Mouse (Mus musculus): Measurements from ENCODE around the gene Pttg1.

Pttg1 gene

GRCm38 (mm10) chr11:43425824-43426413, at the start of gene Pttg1:
Gene Pttg1, minus strand, starts transcription at chr11:43426251.
- DNase-seq, result peak; percentile 90 to 91

- peak; percentile 42 to 46 for DNase-seq
Observed at GRCm38 (mm10) chr11:43474225-43474774, 48.2 kb upstream of the Pttg1 start, which contains the start of gene C1qtnf2. Gene C1qtnf2, plus strand, starts transcription at chr11:43474276.

- no peak for DNase-seq
Observed at GRCm38 (mm10) chr11:43473635-43474224, 47.7 kb upstream of the Pttg1 start.

- DNase-seq, result no peak
Observed at GRCm38 (mm10) chr11:43473115-43473514, 47.1 kb upstream of the Pttg1 start.

GRCm38 (mm10) chr11:43470881-43471820, 45.1 kb upstream of the Pttg1 start:
- DNase-seq, result peak in 1 of 2 experiments; percentile 30

- DNase-seq, result peak; percentile 13 to 40
Observed at GRCm38 (mm10) chr11:43470118-43470517, 44.1 kb upstream of the Pttg1 start.

- no peak for DNase-seq
Observed at GRCm38 (mm10) chr11:43463204-43463603, 37.2 kb upstream of the Pttg1 start.

GRCm38 (mm10) chr11:43452266-43452665, 26.2 kb upstream of the Pttg1 start:
- no peak for DNase-seq

- no peak for DNase-seq
Observed at GRCm38 (mm10) chr11:43451322-43451721, 25.3 kb upstream of the Pttg1 start.

GRCm38 (mm10) chr11:43449916-43450315, 23.9 kb upstream of the Pttg1 start:
- DNase-seq, result no peak

GRCm38 (mm10) chr11:43443183-43443582, 17.1 kb upstream of the Pttg1 start:
- no peak for DNase-seq

- no peak for DNase-seq
Observed at GRCm38 (mm10) chr11:43441121-43441520, 15.1 kb upstream of the Pttg1 start.

- no peak for DNase-seq
Observed at GRCm38 (mm10) chr11:43434024-43434407, 8.0 kb upstream of the Pttg1 start.

- peak; percentile 73 to 76 for DNase-seq
Observed at GRCm38 (mm10) chr11:43433254-43434023, 7.4 kb upstream of the Pttg1 start, which contains the start of gene Slu7. Gene Slu7, plus strand, starts transcription at chr11:43433744.

GRCm38 (mm10) chr11:43426414-43426884, 398 bp upstream of the Pttg1 start:
- DNase-seq, result peak in 1 of 2 experiments; percentile 7

GRCm38 (mm10) chr11:43425166-43425709, 813 bp downstream of the Pttg1 start:
- DNase-seq, result no peak

GRCm38 (mm10) chr11:43424386-43424785, 1.7 kb downstream of the Pttg1 start:
- DNase-seq, result no peak

- no peak for DNase-seq
Observed at GRCm38 (mm10) chr11:43417201-43417600, 8.8 kb downstream of the Pttg1 start.

GRCm38 (mm10) chr11:43412771-43413451, 13.1 kb downstream of the Pttg1 start:
- DNase-seq, result peak; percentile 54 to 66

GRCm38 (mm10) chr11:43411413-43411812, 14.6 kb downstream of the Pttg1 start:
- peak; percentile 60 to 64 for DNase-seq

GRCm38 (mm10) chr11:43410291-43410690, 15.8 kb downstream of the Pttg1 start:
- no peak for DNase-seq

Data from lung, adult 18-20 months (tissue).